Mouse (Mus musculus) MEL (cell line): ENCODE results near the gene Washc2. TPM values are rescaled to one million over a fixed set of nuclear protein-coding genes. Genes with fewer than 3 reads are reported as not detected.

Experiments used
- DNase-seq: peaks from one replicate; pipeline ENCODE4 v3.0.0; 2011; ENCODE audit warnings: low read depth, low spot score
- H3K27ac ChIP-seq: 2 replicates; pipeline ENCODE4 v1.5.1; 2012; ENCODE audit warnings: low read depth, mild to moderate bottlenecking, control low read depth, low read length, moderate library complexity; ENCODE audit not compliant: control insufficient read depth
- H3K27me3 ChIP-seq, 2 experiments: fragments of 150-350 bp in 1 of 2; sonication (generic) in 1 of 2; 2 replicates each; pipeline ENCODE4 v1.6.1; 2012; ENCODE audit warnings: low read length in 2 of 2, mild to moderate bottlenecking in 2 of 2, improper control_type of control experiment in 1 of 2, moderate library complexity in 1 of 2; ENCODE audit not compliant: insufficient read depth in 2 of 2, control insufficient read depth in 1 of 2
- H3K36me3 ChIP-seq, 2 experiments: 2 replicates each; pipeline ENCODE4 v1.6.1; 2012 to 2014; ENCODE audit warnings: low read length in 2 of 2, improper control_type of control experiment in 1 of 2, inconsistent platforms in 1 of 2, mild to moderate bottlenecking in 1 of 2; ENCODE audit not compliant: insufficient read depth in 2 of 2, control insufficient read depth in 1 of 2
- H3K4me1 ChIP-seq, 2 experiments: fragments of 150-350 bp in 1 of 2; sonication (generic) in 1 of 2; 2 replicates each; pipeline ENCODE4 v1.6.1; 2012; ENCODE audit warnings: low read length in 2 of 2, improper control_type of control experiment in 1 of 2, mild to moderate bottlenecking in 1 of 2; ENCODE audit not compliant: insufficient read depth in 2 of 2, control insufficient read depth in 1 of 2
- H3K4me3 ChIP-seq, 2 experiments: fragments of 150-350 bp in 1 of 2; sonication (generic) in 1 of 2; 2 replicates each; pipeline ENCODE4 v1.5.1; 2012; ENCODE audit warnings: low read depth in 2 of 2, low read length in 2 of 2, mild to moderate bottlenecking in 2 of 2, moderate library complexity in 2 of 2, control low read depth in 1 of 2, improper control_type of control experiment in 1 of 2; ENCODE audit not compliant: control insufficient read depth in 1 of 2, insufficient read depth in 1 of 2
- H3K79me2 ChIP-seq: 2 replicates; pipeline ENCODE4 v1.6.1; 2012; ENCODE audit warnings: mild to moderate bottlenecking, low read length, moderate library complexity; ENCODE audit not compliant: control insufficient read depth, poor library complexity, insufficient read depth
- H3K9ac ChIP-seq: 2 replicates; pipeline ENCODE4 v1.6.1; 2012; ENCODE audit warnings: low read depth, mild to moderate bottlenecking, control low read depth, low read length, moderate library complexity; ENCODE audit not compliant: control insufficient read depth, poor library complexity, severe bottlenecking
- H3K9me3 ChIP-seq: fragments of 150-350 bp; sonication (generic); replicated peaks from 2 replicates; pipeline ENCODE4 v1.6.1; 2012; ENCODE audit warnings: mild to moderate bottlenecking, low read length, improper control_type of control experiment, moderate library complexity; ENCODE audit not compliant: insufficient read depth
- BHLHE40 ChIP-seq: IDR thresholded peaks from 2 replicates; pipeline ENCODE4 v1.6.1; 2012; ENCODE audit warnings: low read depth, mild to moderate bottlenecking, inconsistent platforms, low read length, improper control_type of control experiment, borderline replicate concordance
- CTCF ChIP-seq, 3 experiments: IDR thresholded peaks in 2 of 3; conservative IDR thresholded peaks in 1 of 3; 2 replicates each; pipeline ENCODE4 v1.5.1; 2011 to 2012; ENCODE audit warnings: low read length in 3 of 3, low read depth in 2 of 3, mild to moderate bottlenecking in 2 of 3, improper control_type of control experiment in 1 of 3, inconsistent platforms in 1 of 3, mixed read lengths in 1 of 3, moderate library complexity in 1 of 3; ENCODE audit not compliant: control insufficient read depth in 1 of 3, insufficient read depth in 1 of 3, poor library complexity in 1 of 3, severe bottlenecking in 1 of 3
- ELF1 ChIP-seq: IDR thresholded peaks from 2 replicates; pipeline ENCODE4 v1.6.1; 2014; ENCODE audit warnings: low read depth, mild to moderate bottlenecking, inconsistent platforms, low read length, improper control_type of control experiment, moderate library complexity
- EP300 ChIP-seq, 2 experiments: IDR thresholded peaks; 2 replicates each; pipeline ENCODE4 v1.6.1; 2011; ENCODE audit warnings: improper control_type of control experiment in 2 of 2, low read length in 2 of 2, low read depth in 1 of 2, mild to moderate bottlenecking in 1 of 2
- ETS1 ChIP-seq: IDR thresholded peaks from 2 replicates; pipeline ENCODE4 v1.6.1; 2012; ENCODE audit warnings: low read depth, mild to moderate bottlenecking, inconsistent platforms, low read length, improper control_type of control experiment, moderate library complexity
- HCFC1 ChIP-seq: IDR thresholded peaks from 2 replicates; pipeline ENCODE4 v1.6.1; 2012; ENCODE audit warnings: low read depth, mild to moderate bottlenecking, inconsistent platforms, low read length, improper control_type of control experiment, moderate library complexity
- JUND ChIP-seq: IDR thresholded peaks from 2 replicates; pipeline ENCODE4 v1.6.1; 2011; ENCODE audit warnings: low read depth, mild to moderate bottlenecking, improper control_type of control experiment, low read length
- KAT2A ChIP-seq: conservative IDR thresholded peaks from 2 replicates; pipeline ENCODE4 v1.6.1; 2012; ENCODE audit warnings: low read depth, low read length, improper control_type of control experiment, inconsistent platforms
- MAFK ChIP-seq: IDR thresholded peaks from 2 replicates; pipeline ENCODE4 v1.6.1; 2011; ENCODE audit warnings: low read depth, mild to moderate bottlenecking, low read length, improper control_type of control experiment, borderline replicate concordance
- MAX ChIP-seq: IDR thresholded peaks from 2 replicates; pipeline ENCODE4 v1.6.1; 2011; ENCODE audit warnings: low read length, improper control_type of control experiment
- MAZ ChIP-seq: IDR thresholded peaks from 2 replicates; pipeline ENCODE4 v1.6.1; 2012; ENCODE audit warnings: low read depth, mild to moderate bottlenecking, inconsistent platforms, low read length, improper control_type of control experiment
- MEF2A ChIP-seq: IDR thresholded peaks from 2 replicates; pipeline ENCODE4 v1.6.1; 2014; ENCODE audit warnings: low read depth, mild to moderate bottlenecking, inconsistent platforms, low read length, improper control_type of control experiment; ENCODE audit not compliant: poor library complexity, insufficient replicate concordance, severe bottlenecking; ENCODE audit errors: extremely low read depth
- MXI1 ChIP-seq: IDR thresholded peaks from 2 replicates; pipeline ENCODE4 v1.6.1; 2011; ENCODE audit warnings: mild to moderate bottlenecking, low read depth, low read length, improper control_type of control experiment
- MYB ChIP-seq: IDR thresholded peaks from 2 replicates; pipeline ENCODE4 v1.6.1; 2011; ENCODE audit warnings: mild to moderate bottlenecking, low read depth, low read length, improper control_type of control experiment
- MYC ChIP-seq: IDR thresholded peaks from 2 replicates; pipeline ENCODE4 v1.6.1; 2011; ENCODE audit warnings: low read depth, mild to moderate bottlenecking, low read length, improper control_type of control experiment, moderate library complexity
- NELFE ChIP-seq: IDR thresholded peaks from 2 replicates; pipeline ENCODE4 v1.6.1; 2011; ENCODE audit warnings: low read depth, low read length, improper control_type of control experiment
- NRF1 ChIP-seq: IDR thresholded peaks from 2 replicates; pipeline ENCODE4 v1.6.1; 2014; ENCODE audit warnings: low read depth, mild to moderate bottlenecking, inconsistent platforms, low read length, improper control_type of control experiment, moderate library complexity; ENCODE audit not compliant: poor library complexity, insufficient read depth, severe bottlenecking
- POLR2AphosphoS5 ChIP-seq: IDR thresholded peaks from 2 replicates; pipeline ENCODE4 v1.6.1; 2012; ENCODE audit warnings: low read depth, borderline replicate concordance, mild to moderate bottlenecking, inconsistent platforms, low read length, moderate library complexity, mixed read lengths
- RAD21 ChIP-seq: IDR thresholded peaks from 2 replicates; pipeline ENCODE4 v1.6.1; 2011; ENCODE audit warnings: mild to moderate bottlenecking, low read depth, low read length, improper control_type of control experiment
- SIN3A ChIP-seq: IDR thresholded peaks from 2 replicates; pipeline ENCODE4 v1.6.1; 2012; ENCODE audit warnings: low read length, improper control_type of control experiment, inconsistent platforms
- SMC3 ChIP-seq: IDR thresholded peaks from 2 replicates; pipeline ENCODE4 v1.6.1; 2011; ENCODE audit warnings: low read depth, low read length, improper control_type of control experiment
- TBP ChIP-seq: IDR thresholded peaks from 2 replicates; pipeline ENCODE4 v1.8.0; 2011; ENCODE audit warnings: low read depth, low read length, improper control_type of control experiment
- USF1 ChIP-seq: IDR thresholded peaks from 2 replicates; pipeline ENCODE4 v1.6.1; 2014; ENCODE audit warnings: low read depth, mild to moderate bottlenecking, inconsistent platforms, low read length, improper control_type of control experiment, moderate library complexity
- ZC3H11A ChIP-seq: IDR thresholded peaks from 2 replicates; pipeline ENCODE4 v1.6.1; 2012; ENCODE audit warnings: low read depth, mild to moderate bottlenecking, inconsistent platforms, low read length, improper control_type of control experiment
- ZMIZ1 ChIP-seq: IDR thresholded peaks from 2 replicates; pipeline ENCODE4 v1.6.1; 2012; ENCODE audit warnings: low read depth, mild to moderate bottlenecking, inconsistent platforms, low read length, improper control_type of control experiment, moderate library complexity
- ZNF384 ChIP-seq: IDR thresholded peaks from 2 replicates; pipeline ENCODE4 v1.6.1; 2012; ENCODE audit warnings: low read depth, mild to moderate bottlenecking, inconsistent platforms, low read length, improper control_type of control experiment
- polyA plus RNA-seq, 2 experiments: library from polyadenylated mRNA; stranded (reverse) in 1 of 2; unstranded in 1 of 2; fragments of >175 nt in 1 of 2; fragments of >200 nt in 1 of 2; gene quantifications; 2 replicates each; pipeline versions ENCODE4 v1.2.1 to v1.2.4; 2012; ENCODE audit warnings: low replicate concordance in 2 of 2, low read depth in 1 of 2; ENCODE audit not compliant: insufficient read length in 2 of 2, insufficient read depth in 1 of 2, missing spikeins in 1 of 2
- total RNA-seq: library from RNA; depleted of rRNA; stranded (reverse); fragments of 300-350 nt; gene quantifications from 2 replicates; pipeline ENCODE4 v1.2.3, GENCODE M21; 2012

Washc2 gene
- total and polyA plus RNA-seq, 3 experiments = 25.3 to 38.3 TPM; not detected in 1

GRCm38 (mm10) chr6:116193394-116194393 lies 14.1 kb upstream of the Washc2 start, which contains the start of gene Tmcc1 (continued):
- TF ChIP-seq ZNF384 (no peak), ZC3H11A (no peak), TBP (no peak; the same call in 1 of the 2 replicates), SIN3A (peak; percentile 77), MYB (no peak)
- TF ChIP-seq, all 39 proteins: peak for 13

- H3K9ac ChIP-seq = no peak overlapping the region
- peak; percentile 61 for DNase-seq
- no peaks in the 10 kb centered on the region for H3K27me3 ChIP-seq
- peaks cover 0 to 22% of the 10 kb centered on the region in 2 experiments; a peak in 2 of 4 replicates for H3K36me3 ChIP-seq
- peaks cover 0 to 9% of the 10 kb centered on the region in 2 experiments; a peak in 3 of 4 replicates for H3K4me1 ChIP-seq
- TF ChIP-seq MAFK (no peak), EP300 (IDR thresholded peaks at IDR 0.05; ENCODE audit: low read depth in 1 of 2, low read length in 2 of 2) (0 out of 4 replicates have a peak, but pooled peaks of 1 of the 2 experiments have one; percentile 7)
- no peak overlapping the region for H3K27ac ChIP-seq
- peaks cover 8% of the 10 kb centered on the region for H3K79me2 ChIP-seq
- no peak overlapping the region for H3K4me3 ChIP-seq
- H3K9me3 ChIP-seq = no peaks in the 10 kb centered on the region
These were observed 12.0 kb upstream of the Washc2 start for GRCm38 (mm10) chr6:116195811-116196210.

GRCm38 (mm10) chr6:116198173-116198572 lies 9.7 kb upstream of the Washc2 start:
- no peaks in the 10 kb centered on the region for H3K27me3 ChIP-seq
- no peak overlapping the region for H3K4me3 ChIP-seq
- DNase-seq = peak; percentile 86
- no peak overlapping the region; the same call in 1 of the 2 replicates for H3K9ac ChIP-seq
- no peaks in the 10 kb centered on the region for H3K79me2 ChIP-seq
- no peaks in the 10 kb centered on the region for H3K9me3 ChIP-seq
- H3K4me1 ChIP-seq = peaks cover 0 to 7% of the 10 kb centered on the region in 2 experiments; a peak in 2 of 4 replicates
- no peak overlapping the region for H3K27ac ChIP-seq
- H3K36me3 ChIP-seq = peaks cover 0 to 9% of the 10 kb centered on the region in 2 experiments; a peak in 2 of 4 replicates
- TF ChIP-seq ZMIZ1 (no peak), EP300 (IDR thresholded peaks at IDR 0.05; ENCODE audit: low read depth in 1 of 2, low read length in 2 of 2) (no peak), NRF1 (no peak), CTCF (IDR thresholded peaks at IDR 0.05 in 2 of 3, conservative IDR thresholded peaks at IDR 0.05 in 1 of 3; ENCODE audit: control insufficient read depth in 1 of 3, insufficient read depth in 1 of 3, low read depth in 2 of 3, low read length in 3 of 3, poor library complexity in 1 of 3, severe bottlenecking in 1 of 3) (peak; percentile 60 to 69 (median 60)), SMC3 (peak; percentile 71), BHLHE40 (no peak), KAT2A (no peak), ETS1 (no peak), HCFC1 (0 out of 2 replicates have a peak, but pooled peaks have one; percentile 27), MEF2A (no peak), MXI1 (peak; percentile 19; the same call in 1 of the 2 replicates), ELF1 (no peak), MYB (no peak), MAZ (no peak), USF1 (no peak), JUND (no peak), POLR2AphosphoS5 (no peak), TBP (no peak), RAD21 (peak; percentile 78), MYC (0 out of 2 replicates have a peak, but pooled peaks have one; percentile 24), NELFE (no peak), MAX (0 out of 2 replicates have a peak, but pooled peaks have one; percentile 30)
